Mouse (Mus musculus) liver, adult 2 months (tissue): ENCODE data around the gene Ccr10. TPM values are rescaled to one million over a fixed set of nuclear protein-coding genes. Genes with fewer than 3 reads are reported as not detected.

Experiments used
- DNase-seq: peaks from one replicate; pipeline ENCODE4 v3.0.0-alpha.2; 2011; ENCODE audit warnings: low read depth, low spot score; ENCODE audit errors: extremely low read depth
- H3K27ac ChIP-seq: fragments of 200-500 bp; replicated peaks from 2 replicates; pipeline ENCODE4 v1.5.1; 2012; ENCODE audit warnings: low read depth, mild to moderate bottlenecking, control low read depth, inconsistent platforms, low read length; ENCODE audit not compliant: insufficient read depth
- H3K27me3 ChIP-seq: fragments of 200-500 bp; 2 replicates; pipeline ENCODE4 v1.6.1; 2012; ENCODE audit warnings: mild to moderate bottlenecking, moderate library complexity, low read length, inconsistent platforms; ENCODE audit not compliant: control insufficient read depth, insufficient read depth
- H3K36me3 ChIP-seq: fragments of 200-500 bp; 2 replicates; pipeline ENCODE4 v1.6.1; 2012; ENCODE audit warnings: low read length, inconsistent platforms; ENCODE audit not compliant: control insufficient read depth, insufficient read depth
- H3K4me1 ChIP-seq: fragments of 200-500 bp; 2 replicates; pipeline ENCODE4 v1.6.1; 2011; ENCODE audit warnings: low read length; ENCODE audit not compliant: control insufficient read depth, insufficient read depth
- H3K4me3 ChIP-seq: fragments of 200-500 bp; 2 replicates; pipeline ENCODE4 v1.5.1; 2011; ENCODE audit warnings: low read depth, mild to moderate bottlenecking, control low read depth, low read length, moderate library complexity; ENCODE audit not compliant: insufficient read depth
- H3K79me2 ChIP-seq: fragments of 200-500 bp; 2 replicates; pipeline ENCODE4 v1.6.1; 2012; ENCODE audit warnings: inconsistent platforms, mild to moderate bottlenecking, low read length, moderate library complexity; ENCODE audit not compliant: control insufficient read depth, insufficient read depth
- H3K9ac ChIP-seq: fragments of 200-500 bp; 2 replicates; pipeline ENCODE4 v1.6.1; 2012; ENCODE audit warnings: low read depth, mild to moderate bottlenecking, control low read depth, inconsistent platforms, low read length
- CTCF ChIP-seq: fragments of 200-500 bp; IDR thresholded peaks from 2 replicates; pipeline ENCODE4 v1.5.1; 2011; ENCODE audit warnings: low read depth, low read length, control low read depth
- POLR2A ChIP-seq: fragments of 200-500 bp; IDR thresholded peaks from 2 replicates; pipeline ENCODE4 v1.6.1; 2011; ENCODE audit warnings: low read length, control low read depth; ENCODE audit not compliant: insufficient read depth; ENCODE audit errors: extremely low read depth
- WGBS: fragments of 180-500 bp; shearing (Covaris S2); methylation state at CpG from one replicate; pipeline ENCODE4 v1.1.7; 2018; 5-methylcytosine and 5-hydroxymethylcytosine counted together
- polyA plus RNA-seq: library from polyadenylated mRNA; depleted of rRNA; stranded (reverse); fragments of >200 nt; gene quantifications from 2 replicates; pipeline ENCODE4 v1.2.3, GENCODE M21; 2012
- total RNA-seq: library from RNA; depleted of rRNA; stranded (reverse); fragments of >200 nt; gene quantifications from 2 replicates; pipeline ENCODE4 v1.2.3, GENCODE M21; 2014

The Ccr10 gene
- total and polyA plus RNA-seq, 2 experiments = 0.13 TPM; not detected in 1

DNA sequence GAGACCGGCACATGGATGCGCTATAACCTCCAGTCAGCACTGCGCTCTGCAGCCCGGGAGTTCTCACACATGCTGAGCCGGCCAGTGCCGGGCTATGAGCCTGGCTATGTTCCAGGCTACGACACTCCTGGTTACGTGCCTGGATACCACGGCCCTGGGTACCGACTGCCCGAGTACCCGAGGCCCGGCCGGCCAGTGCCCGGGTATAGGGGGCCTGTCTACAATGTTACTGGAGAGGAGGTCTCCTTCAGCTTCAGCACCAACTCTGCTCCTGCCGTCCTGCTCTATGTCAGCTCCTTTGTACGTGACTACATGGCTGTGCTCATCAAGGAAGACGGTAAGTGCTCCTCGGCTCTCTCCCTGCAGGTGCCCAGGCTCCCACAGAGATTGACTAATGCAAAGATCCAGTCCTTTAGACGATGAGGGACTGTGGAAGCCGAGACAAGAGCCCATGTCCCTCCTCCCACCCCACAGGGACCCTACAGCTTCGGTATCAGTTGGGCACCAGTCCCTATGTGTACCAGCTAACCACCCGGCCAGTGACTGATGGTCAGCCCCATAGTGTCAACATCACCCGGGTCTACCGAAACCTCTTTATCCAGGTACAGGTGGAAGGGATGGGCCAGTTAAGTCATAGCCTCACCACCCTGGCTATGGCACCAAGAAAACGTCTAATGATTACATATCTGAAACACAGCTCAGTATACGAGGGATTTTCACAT, 11.4 kb upstream of the Ccr10 start:
- Histone ChIP-seq H3K4me1 (no peaks in the 10 kb centered on the region), H3K79me2 (no peaks in the 10 kb centered on the region), H3K4me3 (no peak overlapping the region), H3K36me3 (no peaks in the 10 kb centered on the region), H3K27ac (no peak overlapping the region), H3K9ac (no peak overlapping the region), H3K27me3 (no peaks in the 10 kb centered on the region)
- WGBS = 92% methylated on average over 27 of the region's 27 CpGs
- no peak for DNase-seq
- no peak for TF ChIP-seq POLR2A
- no peak for TF ChIP-seq CTCF

DNA sequence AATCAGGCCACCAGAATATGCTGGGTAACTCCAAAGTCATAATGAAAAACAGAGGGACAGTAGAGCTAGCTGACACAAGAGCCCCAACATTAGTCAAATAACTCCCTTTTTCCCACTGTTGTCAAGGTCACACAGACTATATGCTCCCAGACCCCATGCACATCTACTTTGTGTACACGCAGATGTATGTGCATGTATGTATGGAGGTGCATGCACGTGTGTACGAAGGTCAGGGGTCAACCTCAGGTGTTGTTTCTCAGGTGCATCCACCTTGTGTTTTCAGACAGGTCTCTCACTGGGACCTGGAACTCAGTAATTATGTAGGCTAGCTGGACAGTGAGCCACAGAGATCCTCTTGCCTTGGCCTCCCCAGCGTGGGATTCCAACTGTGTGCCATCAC, 10.2 kb upstream of the Ccr10 start:
- Histone ChIP-seq H3K4me1 (peaks cover 3% of the 10 kb centered on the region; the same call in 1 of the 2 replicates), H3K4me3 (no peak overlapping the region), H3K36me3 (no peaks in the 10 kb centered on the region), H3K79me2 (no peaks in the 10 kb centered on the region), H3K27ac (no peak overlapping the region), H3K9ac (no peak overlapping the region), H3K27me3 (no peaks in the 10 kb centered on the region)
- no peak for DNase-seq
- no peak for TF ChIP-seq CTCF
- TF ChIP-seq POLR2A = no peak
- 92% methylated on average over 4 of the region's 4 CpGs for WGBS

DNA sequence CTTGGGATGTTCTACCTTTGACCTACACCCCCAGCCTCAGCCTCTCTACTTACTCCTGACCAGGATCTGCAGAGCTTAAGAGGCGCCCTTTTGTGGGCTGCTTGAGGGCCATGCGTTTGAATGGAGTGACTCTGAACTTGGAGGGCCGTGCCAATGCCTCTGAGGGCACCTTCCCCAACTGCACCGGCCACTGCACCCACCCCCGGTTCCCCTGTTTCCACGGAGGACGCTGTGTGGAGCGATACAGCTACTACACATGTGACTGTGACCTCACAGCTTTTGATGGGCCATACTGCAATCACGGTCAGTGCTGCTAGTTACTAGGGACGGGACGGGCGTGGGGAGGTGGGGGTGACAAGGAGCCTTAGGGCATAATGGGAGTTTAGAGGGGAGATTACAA, 9.7 kb upstream of the Ccr10 start:
- Histone ChIP-seq H3K79me2 (no peaks in the 10 kb centered on the region), H3K27ac (no peak overlapping the region), H3K27me3 (no peaks in the 10 kb centered on the region), H3K36me3 (no peaks in the 10 kb centered on the region), H3K4me1 (peaks cover 3% of the 10 kb centered on the region; the same call in 1 of the 2 replicates), H3K9ac (no peak overlapping the region), H3K4me3 (no peak overlapping the region)
- no peak for DNase-seq
- TF ChIP-seq CTCF (no peak), POLR2A (no peak)
- 93% methylated on average over 12 of the region's 12 CpGs for WGBS

DNA sequence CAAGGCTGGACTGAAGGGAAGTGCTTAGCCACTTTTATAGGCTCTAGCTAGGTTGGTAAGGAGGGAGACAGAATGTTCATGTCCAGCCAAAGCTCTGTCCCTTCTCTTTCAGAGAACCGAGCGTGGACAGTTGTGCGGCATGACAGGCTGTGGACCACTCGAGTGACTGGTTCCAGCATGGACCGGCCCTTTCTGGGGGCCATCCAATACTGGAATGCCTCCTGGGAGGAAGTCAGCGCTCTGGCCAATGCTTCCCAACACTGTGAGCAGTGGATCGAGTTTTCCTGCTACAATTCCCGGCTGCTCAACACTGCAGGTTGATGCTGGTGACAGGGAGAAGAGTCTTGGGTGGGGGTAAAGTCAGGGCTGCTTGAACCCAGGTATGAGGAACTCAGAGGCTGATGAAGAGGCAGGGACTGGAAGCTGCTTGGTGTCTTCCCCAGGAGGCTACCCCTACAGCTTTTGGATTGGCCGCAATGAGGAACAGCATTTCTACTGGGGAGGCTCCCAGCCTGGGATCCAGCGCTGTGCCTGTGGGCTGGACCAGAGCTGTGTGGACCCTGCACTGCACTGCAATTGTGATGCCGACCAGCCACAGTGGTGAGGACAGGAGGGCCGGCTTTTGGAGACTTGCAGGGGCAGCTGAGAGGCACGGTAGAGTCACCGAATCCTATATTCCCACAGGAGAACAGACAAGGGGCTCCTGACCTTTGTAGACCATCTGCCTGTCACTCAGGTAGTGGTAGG, 7.7 kb upstream of the Ccr10 start:
- WGBS = 87% methylated on average over 14 of the region's 14 CpGs
- no peaks in the 10 kb centered on the region for H3K79me2 ChIP-seq
- H3K36me3 ChIP-seq = no peaks in the 10 kb centered on the region
- H3K27me3 ChIP-seq = no peaks in the 10 kb centered on the region
- H3K4me1 ChIP-seq = peaks cover 3% of the 10 kb centered on the region; the same call in 1 of the 2 replicates
- TF ChIP-seq CTCF (no peak), POLR2A (no peak)
- DNase-seq = no peak
- no peak overlapping the region for H3K27ac ChIP-seq
- no peak overlapping the region for H3K4me3 ChIP-seq
- H3K9ac ChIP-seq = no peak overlapping the region

DNA sequence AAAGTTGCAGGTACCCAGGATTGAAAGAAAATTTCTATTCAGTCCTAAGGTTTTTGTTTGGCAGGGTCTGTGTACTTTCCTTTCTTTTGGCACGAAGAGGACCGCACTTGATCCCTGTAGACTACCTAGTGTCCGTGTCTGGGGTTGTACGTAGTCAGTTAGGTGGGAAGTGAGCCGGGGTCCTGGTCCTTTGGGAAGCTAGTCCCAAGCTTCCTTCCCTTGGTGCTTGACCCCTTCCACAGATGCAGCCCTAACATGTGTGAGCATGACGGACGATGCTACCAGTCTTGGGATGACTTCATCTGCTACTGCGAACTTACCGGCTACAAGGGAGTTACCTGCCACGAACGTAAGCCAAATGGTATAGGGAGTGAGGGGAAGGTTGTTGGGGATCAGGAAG, 6.7 kb upstream of the Ccr10 start:
- 96% methylated on average over 11 of the region's 11 CpGs for WGBS
- TF ChIP-seq CTCF (no peak), POLR2A (no peak)
- Histone ChIP-seq H3K4me1 (peaks cover 3% of the 10 kb centered on the region; the same call in 1 of the 2 replicates), H3K79me2 (no peaks in the 10 kb centered on the region), H3K27ac (no peak overlapping the region), H3K27me3 (no peaks in the 10 kb centered on the region), H3K36me3 (no peaks in the 10 kb centered on the region), H3K4me3 (no peak overlapping the region), H3K9ac (no peak overlapping the region)
- no peak for DNase-seq
